In genomic region chr3:144204413-144205311, GRCm38 (mm10) we compare ENCODE assay signal across 8 mouse cellular contexts. TPM values are rescaled to one million over a fixed set of nuclear protein-coding genes. Genes with fewer than 3 reads are reported as not detected.
DNase-seq lines count a peak whose midpoint lies in the region; ATAC-seq lines count a peak whose summit lies in the region.

Lmo4 (minus strand) TSS chr3:144205220.

- peak; percentile 80 for DNase-seq in brain, adult 2 months (ENCODE audit: low read depth, low spot score)
- DNase-seq in kidney, postnatal 10 days = peak; percentile 94
- DNase-seq in neural tube, embryonic 11.5 days (ENCODE audit: low spot score) = peak; percentile 81
- DNase-seq in testis, postnatal 10 days (ENCODE audit: low spot score) = peak; percentile 91

- ATAC-seq in CD4-positive, CD25-positive, alpha-beta regulatory T cell, adult 4 months = peak; percentile 48
- ATAC-seq in erythroid progenitor cell, adult 5-6 weeks (replicated peaks; ENCODE audit: low FRiP score, poor library complexity, severe bottlenecking) = 0 out of 2 replicates have a peak, but pooled peaks have one; percentile 23
- peak; percentile 73 for ATAC-seq in heart, embryonic 14.5 days (ENCODE audit: insufficient number of reproducible peaks, insufficient read depth, low FRiP score, low read depth)
- ATAC-seq in liver, embryonic 15.5 days (ENCODE audit: insufficient read depth) = peak; percentile 70
- peak; percentile 61 for ATAC-seq in neural tube, embryonic 11.5 days (ENCODE audit: insufficient read depth, low FRiP score, low TSS enrichment)

- H3K4me2 ChIP-seq in heart, embryonic 14.5 days (ENCODE audit: low read length) = peak within 1 kb of the TSS; percentile 95
- peak within 1 kb of the TSS; percentile 95 for H3K4me2 ChIP-seq in liver, embryonic 15.5 days
- peak within 1 kb of the TSS; percentile 75 for H3K4me2 ChIP-seq in neural tube, embryonic 11.5 days (ENCODE audit: low read depth)

- no peaks in the 10 kb centered on the region for H3K27me3 ChIP-seq in heart, embryonic 14.5 days (ENCODE audit: control insufficient read depth, insufficient read depth, low read length)
- peaks cover 13% of the 10 kb centered on the region; the same call in 1 of the 2 replicates for H3K27me3 ChIP-seq in liver, embryonic 15.5 days
- no peaks in the 10 kb centered on the region for H3K27me3 ChIP-seq in neural tube, embryonic 11.5 days (ENCODE audit: control insufficient read depth, insufficient read depth, low read length)

- peaks cover 0 to 23% of the 10 kb centered on the region in 2 experiments; a peak in 2 of 4 replicates for H3K4me1 ChIP-seq in heart, embryonic 14.5 days (ENCODE audit: control insufficient read depth in 2 of 2, insufficient read depth in 2 of 2, low read length in 2 of 2)
- peaks cover 48% of the 10 kb centered on the region for H3K4me1 ChIP-seq in liver, embryonic 15.5 days (replicated peaks)
- peaks cover 5% of the 10 kb centered on the region; the same call in 1 of the 2 replicates for H3K4me1 ChIP-seq in neural tube, embryonic 11.5 days (ENCODE audit: control insufficient read depth, insufficient read depth, low read length)

- peak within 1 kb of the TSS; percentile 95 to 97 for H3K4me3 ChIP-seq in heart, embryonic 14.5 days (ENCODE audit: control insufficient read depth in 1 of 2, insufficient read depth in 1 of 2, low read depth in 1 of 2, low read length in 2 of 2)
- H3K4me3 ChIP-seq in liver, embryonic 15.5 days (replicated peaks) = peak within 1 kb of the TSS; percentile 75
- H3K4me3 ChIP-seq in neural tube, embryonic 11.5 days (ENCODE audit: low read depth, low read length) = peak within 1 kb of the TSS; percentile 80

- H3K36me3 ChIP-seq in heart, embryonic 14.5 days (ENCODE audit: control insufficient read depth, insufficient read depth, low read length) = peaks cover 18% of the 10 kb centered on the region
- H3K36me3 ChIP-seq in liver, embryonic 15.5 days (replicated peaks) = no peaks in the 10 kb centered on the region
- no peaks in the 10 kb centered on the region; the same call in 1 of the 2 replicates for H3K36me3 ChIP-seq in neural tube, embryonic 11.5 days (ENCODE audit: control insufficient read depth, insufficient read depth, low read length)

- H3K9ac ChIP-seq in heart, embryonic 14.5 days (ENCODE audit: low read length) = peak within 1 kb of the TSS; percentile 98
- peak within 1 kb of the TSS; percentile 77 for H3K9ac ChIP-seq in liver, embryonic 15.5 days
- H3K9ac ChIP-seq in neural tube, embryonic 11.5 days (ENCODE audit: low read length) = peak within 1 kb of the TSS; percentile 93

- WGBS in heart, embryonic 14.5 days = 1% methylated on average over 55 of the region's 76 CpGs
- under 1% methylated on average over 67 of the region's 76 CpGs for WGBS in liver, embryonic 15.5 days (ENCODE audit: insufficient replicate concordance)
- WGBS in neural tube, embryonic 11.5 days = 1% methylated on average over 52 of the region's 76 CpGs

- H3K9me3 ChIP-seq in heart, embryonic 14.5 days (ENCODE audit: control insufficient read depth, low read length) = no peaks in the 10 kb centered on the region
- H3K9me3 ChIP-seq in liver, embryonic 15.5 days (replicated peaks) = no peaks in the 10 kb centered on the region
- no peaks in the 10 kb centered on the region for H3K9me3 ChIP-seq in neural tube, embryonic 11.5 days (ENCODE audit: control insufficient read depth, low read length)

- peak within 1 kb of the TSS; percentile 96 to 98 for H3K27ac ChIP-seq in heart, embryonic 14.5 days (replicated peaks in 1 of 2; ENCODE audit: control insufficient read depth in 1 of 2, insufficient read depth in 1 of 2, low read depth in 2 of 2, low read length in 2 of 2)
- H3K27ac ChIP-seq in liver, embryonic 15.5 days (replicated peaks) = peak within 1 kb of the TSS; percentile 89
- peak within 1 kb of the TSS; percentile 88 for H3K27ac ChIP-seq in neural tube, embryonic 11.5 days (ENCODE audit: low read depth, low read length)

RNA-seq across cellular contexts. Expression of gene Lmo4, which starts in this region (rescaled TPM):
- 1 to 10 TPM; 9.6 to 9.8 TPM for polyA plus RNA-seq in CD4-positive, CD25-positive, alpha-beta regulatory T cell, adult 4 months (2017; shearing (Covaris generic))
- total RNA-seq in erythroid progenitor cell, adult 5-6 weeks (2015; ENCODE audit: low replicate concordance) = 52.6 and 62.5 TPM in 2 replicates
- total RNA-seq in erythroid progenitor cell, adult 5-6 weeks (2017; ENCODE audit: low replicate concordance) = 11.9 and 13.0 TPM in 2 replicates
- polyA plus RNA-seq in heart, embryonic 14.5 days (2014; fragmentation: Nextera tagmentation; extraction: Ambion mirVana) = 45.2 and 45.3 TPM in 2 replicates
- polyA plus RNA-seq in liver, embryonic 15.5 days (2015; fragmentation: Nextera tagmentation; extraction: Ambion mirVana) = 12.5 and 12.8 TPM in 2 replicates
- 62.2 and 70.7 TPM in 2 replicates for polyA plus RNA-seq in neural tube, embryonic 11.5 days (2014; fragmentation: Nextera tagmentation; extraction: Ambion mirVana)

Comparison
In these comparisons a context has a peak if more than half of its experiments do, and no peak if none do; other contexts are left out.
1. Peak in every context shown above with its lines: DNase-seq, ATAC-seq, H3K4me3 ChIP-seq and H3K27ac ChIP-seq.
2. ATAC-seq: peak in every context shown above with its lines; median percentile 73 in heart, embryonic 14.5 days; 70 in liver, embryonic 15.5 days; 61 in neural tube, embryonic 11.5 days; 48 in CD4-positive, CD25-positive, alpha-beta regulatory T cell, adult 4 months; 23 in erythroid progenitor cell, adult 5-6 weeks.